Mouse (Mus musculus) c-Kit-positive CD71-positive TER-119-negative erythroid progenitor cells, embryonic 14.5 days (primary cell): ENCODE measurements at regions not wholly inside any gene's neighbourhood (a gene's known extent, or its start where the extent isn't known, plus 50 kb on each side); places are given as distances from the start of the nearest gene placed in this dataset.
"Not testable (repeated sequence)": the region's sequence is repeated elsewhere in the genome, so short reads cannot be mapped to it uniquely, and the experiment has no call there.

Experiments
- DNase-seq: peaks from one replicate; pipeline ENCODE4 v3.0.0-alpha.2; 2013; ENCODE audit warnings: low read depth

GRCm38 (mm10) chr9:90618154-90618553 lies 347.6 kb upstream of the Tbc1d2b start:
- no peak for DNase-seq

DNA sequence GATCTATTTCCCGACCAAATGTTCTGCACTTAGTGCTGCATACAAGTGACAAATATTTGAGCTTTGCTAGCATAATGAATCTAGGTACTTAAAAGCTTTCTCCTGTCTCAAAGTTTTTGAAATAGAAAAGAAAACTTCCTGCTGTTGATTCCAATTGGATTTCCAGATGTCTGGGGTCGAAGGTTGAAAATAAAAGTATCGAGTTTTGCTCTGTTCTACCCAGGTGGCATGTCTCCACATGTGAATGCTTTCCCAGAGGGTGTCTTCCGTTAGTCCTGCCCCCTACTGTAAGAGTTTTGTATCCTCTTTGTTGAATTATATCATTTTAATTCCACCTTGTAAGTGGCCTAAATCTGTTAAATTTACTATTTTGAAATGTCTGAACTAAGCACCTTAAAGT lies 327.3 kb upstream of the Tbc1d2b start:
- DNase-seq: no peak

- DNase-seq: no peak
Observed at GRCm38 (mm10) chr9:90556742-90557141, 286.1 kb upstream of the Tbc1d2b start.

- DNase-seq: no peak
Observed at GRCm38 (mm10) chr9:90556216-90556615, 285.6 kb upstream of the Tbc1d2b start.

DNA sequence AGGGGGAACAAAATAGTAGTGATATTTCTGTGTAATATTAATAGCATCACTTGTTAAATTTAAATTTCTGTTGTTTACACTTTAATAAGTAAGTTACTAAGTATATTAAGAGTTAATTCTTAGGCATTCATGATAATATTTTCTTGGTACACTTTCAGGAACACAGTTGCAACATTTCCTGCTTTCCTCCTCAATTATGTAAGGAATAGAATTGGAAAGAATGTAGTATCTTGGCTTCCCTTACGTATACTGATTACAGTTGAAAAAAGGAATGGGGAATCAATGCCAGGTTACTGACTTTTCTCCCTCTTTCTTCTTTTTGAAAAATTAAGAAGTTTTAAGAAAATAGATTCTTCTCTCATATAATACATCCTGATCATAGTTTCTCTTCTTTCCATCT lies 277.3 kb upstream of the Tbc1d2b start:
- DNase-seq: no peak

DNA sequence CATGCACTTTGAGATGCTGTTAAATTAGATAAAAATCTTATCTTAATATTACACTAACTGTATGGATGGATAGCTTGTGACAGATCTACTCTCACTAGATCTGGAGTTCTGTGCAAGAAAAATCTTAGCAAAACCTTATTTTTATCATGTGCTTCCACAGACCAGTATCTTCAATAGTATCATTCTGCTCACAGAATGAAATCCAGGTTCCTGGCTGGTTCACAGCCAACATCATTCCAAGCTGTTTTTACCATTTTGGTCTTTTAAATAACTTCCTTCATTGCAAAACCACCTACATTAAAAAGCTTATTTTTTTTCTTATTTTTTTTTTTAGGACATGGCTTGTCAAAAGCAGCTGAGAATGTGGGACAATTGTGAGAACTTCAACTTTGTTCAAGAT lies 276.1 kb upstream of the Tbc1d2b start:
- DNase-seq: no peak

- DNase-seq: not testable (repeated sequence)
Observed at GRCm38 (mm10) chr9:90537683-90538082, 267.1 kb upstream of the Tbc1d2b start.

- no peak for DNase-seq
Observed at GRCm38 (mm10) chr9:90533372-90533771, 262.8 kb upstream of the Tbc1d2b start.

- DNase-seq: no peak
Observed at GRCm38 (mm10) chr9:90521186-90521585, 250.6 kb upstream of the Tbc1d2b start.

GRCm38 (mm10) chr9:90494888-90495287 lies 224.3 kb upstream of the Tbc1d2b start:
- DNase-seq: no peak

DNA sequence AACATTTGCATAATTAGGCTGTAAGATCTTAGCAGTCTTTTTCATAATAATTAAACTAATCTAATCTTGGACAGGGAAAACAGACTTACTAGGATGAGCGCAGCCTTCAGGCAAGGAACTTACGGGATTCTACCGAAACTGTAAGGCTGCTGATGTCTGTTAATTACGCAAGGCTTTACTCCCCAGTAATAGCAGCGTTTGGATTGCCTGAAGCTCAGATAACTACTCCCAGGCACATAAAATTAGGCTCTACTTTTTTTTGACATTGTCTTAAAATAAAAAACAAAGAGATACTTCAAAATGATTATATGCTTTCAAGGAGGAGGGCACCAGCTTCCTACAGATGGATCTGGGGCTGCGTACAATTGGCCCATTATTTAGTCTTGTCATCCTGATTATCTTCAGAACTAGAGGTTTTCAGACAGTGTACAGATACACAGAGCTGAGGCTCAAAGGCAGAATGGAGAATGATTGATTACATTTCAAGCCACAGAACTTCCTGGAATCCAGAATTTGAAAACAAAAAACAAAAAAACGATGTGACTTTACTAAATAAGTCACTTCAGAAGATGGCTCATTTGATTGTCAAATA lies 220.1 kb upstream of the Tbc1d2b start:
- DNase-seq: no peak

DNA sequence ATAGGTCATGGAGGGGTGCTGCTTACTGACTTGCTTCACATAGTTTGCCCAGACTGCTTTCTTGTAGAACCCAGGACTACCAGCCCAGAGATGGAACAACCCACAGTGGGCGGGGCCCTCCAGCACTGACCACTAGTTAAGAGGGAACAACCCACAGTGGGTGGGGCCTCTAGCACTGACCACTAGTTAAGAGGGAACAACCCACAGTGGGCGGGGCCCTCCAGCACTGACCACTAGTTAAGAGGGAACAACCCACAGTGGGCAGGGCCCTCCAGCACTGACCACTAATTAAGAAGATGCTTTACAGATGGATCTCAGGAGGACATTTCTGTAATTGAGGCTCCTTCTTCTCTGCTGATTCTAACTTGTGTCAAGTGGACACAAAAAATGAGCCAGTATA lies 180.0 kb upstream of the Tbc1d2b start:
- DNase-seq: no peak

DNA sequence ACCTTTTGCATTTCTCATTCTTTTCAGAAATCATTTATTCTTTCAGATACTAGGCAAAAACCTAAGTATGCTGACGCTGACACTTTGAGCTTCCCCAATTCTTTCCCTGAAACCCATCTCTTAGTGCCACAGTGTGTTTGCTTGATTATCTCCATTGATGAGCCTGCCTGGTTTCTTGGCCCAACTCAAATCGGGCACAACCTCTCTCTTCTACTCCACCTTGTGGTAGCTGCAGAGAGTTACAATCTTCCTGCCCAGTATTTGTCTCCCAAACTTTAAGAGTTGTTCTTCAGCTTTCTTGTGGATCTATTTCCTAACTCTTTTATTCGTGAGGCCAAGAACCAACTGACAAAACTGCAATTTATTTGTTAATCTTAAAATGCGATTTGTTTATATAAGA lies 176.4 kb upstream of the Tbc1d2b start:
- peak; percentile 35 for DNase-seq

GRCm38 (mm10) chr9:90434902-90435301 lies 164.3 kb upstream of the Tbc1d2b start:
- DNase-seq: no peak

- DNase-seq: no peak
Observed at GRCm38 (mm10) chr9:90430898-90431297, 160.3 kb upstream of the Tbc1d2b start.

DNA sequence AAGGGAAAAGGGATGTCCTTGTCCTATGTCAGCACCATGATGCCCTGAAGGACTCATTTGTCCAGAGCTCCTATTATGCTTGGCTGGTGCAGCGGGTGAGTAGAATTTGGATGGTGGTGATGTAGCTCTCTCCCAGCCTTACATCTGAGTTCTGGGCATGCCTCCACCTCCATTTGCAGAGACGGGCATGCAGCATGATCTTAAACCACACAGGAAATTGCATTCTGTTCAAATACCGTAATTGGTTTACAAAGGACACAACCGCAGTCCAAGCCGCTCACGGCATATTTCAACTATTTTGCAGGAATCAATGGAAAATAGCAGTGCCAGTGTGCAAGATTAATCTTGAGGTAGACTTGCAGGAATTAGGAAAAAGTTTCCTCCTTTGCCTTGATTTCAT lies 151.1 kb upstream of the Tbc1d2b start:
- DNase-seq: no peak

GRCm38 (mm10) chr9:90419762-90420541 lies 149.3 kb upstream of the Tbc1d2b start:
- DNase-seq: no peak

DNA sequence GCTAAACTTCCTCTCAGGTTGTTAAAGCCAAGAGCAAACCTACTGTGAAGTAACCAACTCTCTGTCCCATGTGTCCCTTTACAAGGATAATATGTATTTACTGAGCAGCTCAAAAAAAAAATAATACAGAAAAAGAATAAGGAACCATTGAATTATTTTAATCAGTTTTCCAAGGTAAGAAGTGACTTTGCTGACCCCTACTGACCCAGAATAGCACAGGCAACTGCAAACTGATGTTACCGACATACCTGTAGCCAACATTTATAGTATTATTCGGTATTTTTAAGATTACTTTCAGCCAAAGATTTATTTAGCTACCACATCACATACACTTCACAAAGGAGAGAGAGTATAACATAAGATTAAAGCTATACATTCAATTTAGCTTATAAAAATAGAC lies 138.2 kb upstream of the Tbc1d2b start:
- no peak for DNase-seq

GRCm38 (mm10) chr9:90407573-90407972 lies 137.0 kb upstream of the Tbc1d2b start:
- DNase-seq: no peak

DNA sequence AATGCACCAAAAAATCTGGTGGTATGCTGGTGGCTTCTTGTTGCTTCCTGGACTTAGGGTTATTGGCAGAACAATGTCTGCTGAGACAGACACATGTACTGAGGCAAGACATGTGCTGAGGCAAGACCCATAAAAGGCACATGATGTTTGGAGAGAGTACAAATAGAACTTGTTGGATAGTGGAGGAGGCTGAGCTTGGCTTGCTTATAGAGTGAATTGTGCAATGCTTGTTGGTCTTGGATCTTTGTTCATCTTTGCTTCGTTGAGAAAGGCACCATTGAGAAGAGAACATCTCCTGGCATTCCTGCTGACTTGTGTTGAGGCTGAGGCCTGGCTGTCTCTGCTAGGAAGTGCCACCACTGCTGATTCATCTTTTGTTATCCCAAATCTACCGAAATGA lies 117.8 kb upstream of the Tbc1d2b start:
- DNase-seq: no peak

- DNase-seq: no peak
Observed at GRCm38 (mm10) chr9:90385047-90385446, 114.4 kb upstream of the Tbc1d2b start.

GRCm38 (mm10) chr9:90380099-90380498 lies 109.5 kb upstream of the Tbc1d2b start:
- no peak for DNase-seq

GRCm38 (mm10) chr9:90369568-90369967 lies 99.0 kb upstream of the Tbc1d2b start:
- no peak for DNase-seq

GRCm38 (mm10) chr9:90367745-90368144 lies 97.1 kb upstream of the Tbc1d2b start:
- no peak for DNase-seq
